Mouse (Mus musculus) cortical plate, adult 2 months (tissue): ENCODE measurements around the gene Ppp5c. TPM values are rescaled to one million over a fixed set of nuclear protein-coding genes. Genes with fewer than 3 reads are reported as not detected.

Experiments used
- H3K27ac ChIP-seq: fragments of 200-500 bp; 2 replicates; pipeline ENCODE4 v1.5.1; 2012; ENCODE audit warnings: low read length, control low read depth, inconsistent platforms; ENCODE audit not compliant: insufficient read depth
- H3K4me1 ChIP-seq: fragments of 200-500 bp; 2 replicates; pipeline ENCODE4 v1.6.1; 2011; ENCODE audit warnings: low read length; ENCODE audit not compliant: control insufficient read depth, insufficient read depth
- H3K4me3 ChIP-seq: fragments of 200-500 bp; 2 replicates; pipeline ENCODE4 v1.5.1; 2011; ENCODE audit warnings: mild to moderate bottlenecking, low read length, control low read depth; ENCODE audit not compliant: insufficient read depth
- CTCF ChIP-seq: fragments of 200-500 bp; IDR thresholded peaks from 2 replicates; pipeline ENCODE4 v1.5.1; 2011; ENCODE audit warnings: mild to moderate bottlenecking, control low read depth, low read length; ENCODE audit not compliant: insufficient read depth; ENCODE audit errors: extremely low read depth
- POLR2A ChIP-seq: fragments of 200-500 bp; IDR thresholded peaks from 2 replicates; pipeline ENCODE4 v1.6.1; 2011; ENCODE audit warnings: mild to moderate bottlenecking, low read length, control low read depth; ENCODE audit not compliant: insufficient read depth; ENCODE audit errors: extremely low read depth
- polyA plus RNA-seq: library from polyadenylated mRNA; depleted of rRNA; stranded (reverse); fragments of >200 nt; gene quantifications from 2 replicates; pipeline ENCODE4 v1.2.3, GENCODE M21; 2012

Ppp5c gene
- polyA plus RNA-seq, 1 experiment, result 268 TPM

DNA sequence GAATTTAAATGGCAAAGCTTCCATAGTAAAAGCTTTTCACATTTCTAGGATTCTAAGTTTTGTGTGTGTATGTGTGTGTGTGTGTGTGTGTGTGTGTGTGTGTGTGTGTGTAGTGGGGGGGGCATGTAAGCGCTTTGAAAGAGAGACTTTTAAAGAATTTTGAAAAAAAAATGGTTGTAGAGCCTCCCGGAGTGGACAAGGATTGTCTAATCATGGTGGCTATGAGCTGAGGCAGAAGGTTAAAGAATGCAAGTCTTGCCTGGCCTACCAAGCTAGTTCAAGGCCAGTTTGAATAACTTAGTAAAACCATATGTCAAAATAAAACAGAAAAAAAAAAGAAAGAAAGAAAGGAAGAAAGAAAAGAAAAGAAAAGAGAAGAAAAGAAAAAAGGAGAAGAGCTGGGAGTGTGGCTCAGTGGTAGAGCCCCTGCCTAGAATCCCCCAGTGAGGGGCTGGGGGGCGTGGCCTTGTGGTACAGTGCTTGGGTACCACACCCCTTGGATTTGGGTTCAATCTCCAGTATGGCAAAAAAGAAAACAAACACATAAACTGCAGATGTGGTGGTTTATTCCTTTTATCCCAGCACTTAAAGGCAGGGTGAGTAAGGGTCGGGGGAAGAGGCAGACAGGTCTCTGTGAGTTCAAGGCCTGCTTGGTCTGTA is 27.7 kb upstream of the Ppp5c start:
- H3K27ac ChIP-seq, result peak overlapping the region; percentile 17; the same call in 1 of the 2 replicates
- peak overlapping the region; percentile 68; the same call in 1 of the 2 replicates for H3K4me3 ChIP-seq
- TF ChIP-seq POLR2A, result no peak
- no peak for TF ChIP-seq CTCF
- H3K4me1 ChIP-seq, result peaks cover 8% of the 10 kb centered on the region

GRCm38 (mm10) chr7:17054325-17054989 is 26.7 kb upstream of the Ppp5c start:
- Histone ChIP-seq H3K27ac (no peak overlapping the region), H3K4me1 (peaks cover 6% of the 10 kb centered on the region; the same call in 1 of the 2 replicates), H3K4me3 (no peak overlapping the region)
- TF ChIP-seq POLR2A (no peak), CTCF (no peak)

DNA sequence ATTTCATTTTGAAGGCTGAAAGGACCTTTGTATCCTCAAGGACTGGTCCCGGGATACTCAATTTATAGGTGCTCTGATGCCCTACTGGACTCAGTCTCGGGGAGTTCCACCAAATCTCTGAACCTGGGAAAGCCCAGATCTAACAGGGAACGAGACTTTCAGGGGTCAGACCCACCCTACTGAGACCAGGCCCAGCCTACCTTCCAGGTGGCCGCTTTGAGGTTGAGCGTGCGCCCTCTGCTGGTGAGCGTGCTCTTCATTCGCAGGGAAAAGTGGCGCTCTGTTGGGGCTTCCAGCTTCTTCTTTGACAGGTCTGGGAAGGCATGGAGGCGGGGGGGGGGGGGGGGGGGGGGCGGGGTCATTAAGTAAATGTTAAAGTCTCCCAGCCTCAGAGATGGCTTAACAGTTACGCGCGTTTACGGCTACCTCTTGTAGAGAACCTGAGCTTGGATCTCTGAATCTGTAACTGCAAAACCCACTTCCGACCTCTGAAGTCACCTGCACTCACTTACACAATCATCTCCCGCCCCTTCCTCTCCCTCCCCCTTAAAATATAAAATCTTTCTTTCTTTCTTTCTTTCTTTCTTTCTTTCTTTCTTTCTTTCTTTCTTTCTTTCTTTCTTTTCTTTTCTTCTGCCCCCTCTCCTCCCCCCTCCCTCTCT is 23.3 kb upstream of the Ppp5c start:
- Histone ChIP-seq H3K27ac (no peak overlapping the region), H3K4me3 (no peak overlapping the region), H3K4me1 (peaks cover 2% of the 10 kb centered on the region; the same call in 1 of the 2 replicates)
- TF ChIP-seq CTCF (peak; percentile 68), POLR2A (no peak)

DNA sequence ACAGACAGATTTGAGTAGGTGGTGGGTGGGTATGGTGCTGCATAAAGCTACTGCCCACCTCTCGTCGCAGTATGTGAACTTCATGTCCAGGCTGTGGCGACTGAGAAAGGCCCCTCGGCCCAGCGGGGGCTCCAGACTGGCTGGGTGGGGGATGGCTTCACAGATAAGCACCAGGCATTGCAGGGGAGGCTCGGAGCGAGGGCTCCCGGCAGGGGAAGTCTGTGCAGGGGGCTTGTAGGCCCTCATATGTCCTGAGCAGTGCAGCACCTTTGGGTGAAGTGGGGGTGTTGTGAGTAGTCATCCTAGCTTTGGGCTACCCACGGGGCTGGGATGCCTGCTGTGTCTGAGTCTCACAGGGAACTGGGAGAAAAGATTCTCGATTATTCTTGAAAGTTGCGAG is 22.8 kb upstream of the Ppp5c start:
- H3K4me3 ChIP-seq, result no peak overlapping the region
- no peak overlapping the region for H3K27ac ChIP-seq
- TF ChIP-seq CTCF (no peak), POLR2A (no peak)
- peaks cover 2% of the 10 kb centered on the region; the same call in 1 of the 2 replicates for H3K4me1 ChIP-seq

DNA sequence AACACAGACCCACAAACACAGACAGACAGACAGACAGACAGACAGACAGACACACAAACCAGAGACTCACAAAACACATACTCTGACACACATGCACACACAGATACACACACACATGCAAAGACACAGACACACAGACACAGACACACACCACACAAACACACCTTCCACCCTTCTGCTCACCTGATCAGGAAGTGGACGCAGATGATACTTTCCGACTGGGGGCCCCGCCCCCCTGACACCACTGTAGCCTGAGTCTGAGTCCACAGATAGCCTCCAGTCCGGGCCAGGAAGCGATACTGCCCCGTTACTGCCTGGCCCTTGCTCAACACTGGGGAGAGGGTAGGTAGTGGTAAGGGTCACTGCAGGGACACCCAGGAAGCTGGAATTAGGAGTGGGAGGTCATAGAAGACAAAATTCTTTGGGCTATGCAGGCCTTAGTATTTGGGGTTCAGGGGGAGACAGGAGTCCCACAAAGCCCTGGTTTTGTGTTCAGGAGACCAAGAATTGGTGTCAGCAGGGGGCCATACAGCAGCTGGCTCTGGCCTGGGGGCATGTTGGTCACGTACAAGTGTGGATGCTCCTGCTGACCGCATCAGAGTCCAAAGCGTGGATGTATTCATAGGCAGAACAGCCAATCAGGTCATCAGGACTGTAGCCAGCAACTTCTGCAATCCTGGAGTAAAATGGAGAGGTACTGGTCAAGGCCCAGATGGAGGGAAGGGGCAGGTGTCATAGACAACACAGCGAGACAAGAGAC is 20.9 kb upstream of the Ppp5c start:
- H3K4me3 ChIP-seq, result no peak overlapping the region
- peaks cover 12% of the 10 kb centered on the region for H3K4me1 ChIP-seq
- no peak overlapping the region for H3K27ac ChIP-seq
- no peak for TF ChIP-seq CTCF
- TF ChIP-seq POLR2A, result no peak

GRCm38 (mm10) chr7:17047041-17047682 is 19.4 kb upstream of the Ppp5c start:
- H3K27ac ChIP-seq, result no peak overlapping the region
- no peak for TF ChIP-seq POLR2A
- TF ChIP-seq CTCF, result no peak
- no peak overlapping the region for H3K4me3 ChIP-seq

DNA sequence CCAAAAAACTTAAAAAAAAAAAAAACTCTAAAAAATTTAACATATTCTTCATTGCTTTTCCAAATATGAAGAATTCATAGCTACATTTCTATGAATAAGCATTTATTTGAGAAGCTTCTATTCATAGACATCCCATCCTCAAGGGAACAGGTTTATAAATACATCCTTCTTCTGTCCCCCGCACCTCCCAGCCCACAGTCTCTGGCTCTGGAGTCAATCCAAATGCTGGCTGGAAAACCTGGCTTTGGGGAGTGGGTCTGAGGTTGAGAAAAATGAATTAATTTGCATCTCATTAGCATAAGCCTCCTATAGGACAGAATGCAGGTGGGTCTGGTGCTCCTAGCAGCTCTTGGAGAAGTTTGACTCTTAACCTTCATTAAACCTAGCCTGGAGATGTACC is 18.0 kb upstream of the Ppp5c start:
- Histone ChIP-seq H3K4me3 (no peak overlapping the region), H3K4me1 (peaks cover 12% of the 10 kb centered on the region), H3K27ac (peak overlapping the region; percentile 45; the same call in 1 of the 2 replicates)
- TF ChIP-seq POLR2A, result no peak

More at GRCm38 (mm10) chr7:17047041-17047682, 19.4 kb upstream of the Ppp5c start:
- peaks cover 12% of the 10 kb centered on the region for H3K4me1 ChIP-seq

- H3K4me3 ChIP-seq, result no peak overlapping the region
- peaks cover 6% of the 10 kb centered on the region for H3K4me1 ChIP-seq
- no peak overlapping the region; the same call in 1 of the 2 replicates for H3K27ac ChIP-seq
- TF ChIP-seq CTCF (no peak), POLR2A (no peak)
Measured at GRCm38 (mm10) chr7:17039373-17039772, 11.6 kb upstream of the Ppp5c start.

- Histone ChIP-seq H3K27ac (no peak overlapping the region), H3K4me1 (peaks cover 3% of the 10 kb centered on the region), H3K4me3 (no peak overlapping the region)
- TF ChIP-seq CTCF (no peak), POLR2A (no peak)
Measured at GRCm38 (mm10) chr7:17038018-17038695, 10.4 kb upstream of the Ppp5c start.
